Mouse (Mus musculus): ENCODE data around the gene Notum.

- no peak for TF ChIP-seq CTCF (IDR thresholded peaks at IDR 0.05; ENCODE audit: borderline replicate concordance, insufficient read depth, low read length)
- no peak for TF ChIP-seq POLR2A (IDR thresholded peaks at IDR 0.05; ENCODE audit: low read depth, low read length)
Measured at GRCm38 (mm10) chr11:120663714-120664113, 2.7 kb upstream of the Notum start.
